In the genomic region with DNA sequence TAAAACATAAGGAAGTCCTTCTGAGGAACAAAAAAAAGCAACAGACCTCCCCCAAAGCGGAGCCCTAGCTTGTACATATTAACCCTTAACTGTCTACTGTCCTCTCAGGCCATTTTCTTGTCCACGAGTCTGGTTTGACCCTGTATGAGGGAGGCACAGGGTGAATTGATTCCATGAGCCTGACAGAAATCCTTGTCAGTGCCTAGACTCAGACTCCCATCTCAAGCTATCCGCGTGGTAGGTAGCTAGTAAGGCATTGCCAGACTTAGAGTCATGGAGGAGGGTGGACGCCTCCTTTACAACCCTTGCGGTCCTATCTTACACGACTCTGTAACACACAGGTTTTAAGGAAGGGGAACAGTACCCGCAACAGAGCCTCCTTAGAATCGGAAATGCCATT, we compare ENCODE assay signal across 15 mouse cellular contexts. TPM values are rescaled to one million over a fixed set of nuclear protein-coding genes. Genes with fewer than 3 reads are reported as not detected.
"Had no signal": no experiment of that assay in that cellular context is flagged by ENCODE, and none has a peak within 500 bp of the region (broad histone marks: within the 10 kb centered on the region; RNA-seq: fewer than 3 reads in every experiment).

No protein-coding gene starts in this region.

- H3K4me1 ChIP-seq: midbrain, embryonic 12.5 days; midbrain, embryonic 15.5 days; neural tube, embryonic 12.5 days; neural tube, embryonic 15.5 days had no signal

- H3K9me3 ChIP-seq: liver, embryonic 13.5 days; midbrain, embryonic 12.5 days; midbrain, embryonic 15.5 days; neural tube, embryonic 12.5 days; neural tube, embryonic 15.5 days had no signal

- DNase-seq: layer of hippocampus, postnatal 36 days; liver, embryonic 13.5 days; right cerebral cortex, adult 18-20 months; right cerebral cortex, postnatal 14 days; right cerebral cortex, postnatal 4 days; thymus, adult 18-20 months; thymus, postnatal 36 days had no signal

- ATAC-seq: intestine, postnatal 0 days; midbrain, embryonic 15.5 days had no signal

- H3K4me3 ChIP-seq: left cerebral cortex, adult 2 months; liver, embryonic 13.5 days; midbrain, embryonic 12.5 days; midbrain, embryonic 15.5 days; neural tube, embryonic 12.5 days; neural tube, embryonic 15.5 days had no signal

- H3K36me3 ChIP-seq: liver, embryonic 13.5 days; midbrain, embryonic 12.5 days; midbrain, embryonic 15.5 days; neural tube, embryonic 12.5 days; neural tube, embryonic 15.5 days had no signal

- H3K27ac ChIP-seq: left cerebral cortex, adult 2 months; liver, embryonic 13.5 days; macrophage; midbrain, embryonic 12.5 days; midbrain, embryonic 15.5 days; neural tube, embryonic 12.5 days; neural tube, embryonic 15.5 days had no signal

- H3K27me3 ChIP-seq: liver, embryonic 13.5 days; midbrain, embryonic 12.5 days; midbrain, embryonic 15.5 days; neural tube, embryonic 12.5 days; neural tube, embryonic 15.5 days had no signal

- H3K9ac ChIP-seq: liver, embryonic 13.5 days; lung, embryonic 14.5 days; midbrain, embryonic 12.5 days; midbrain, embryonic 15.5 days; neural tube, embryonic 12.5 days; neural tube, embryonic 15.5 days had no signal

- H3K4me2 ChIP-seq: liver, embryonic 13.5 days; lung, embryonic 14.5 days; midbrain, embryonic 12.5 days; midbrain, embryonic 15.5 days; neural tube, embryonic 12.5 days; neural tube, embryonic 15.5 days had no signal

RNA-seq across cellular contexts. Expression of a gene that starts 28.5 kb away (rescaled TPM):
- polyA plus RNA-seq: macrophage had no signal
